Mouse (Mus musculus): ENCODE measurements around the gene Dgki.

Gene Dgki

DNA sequence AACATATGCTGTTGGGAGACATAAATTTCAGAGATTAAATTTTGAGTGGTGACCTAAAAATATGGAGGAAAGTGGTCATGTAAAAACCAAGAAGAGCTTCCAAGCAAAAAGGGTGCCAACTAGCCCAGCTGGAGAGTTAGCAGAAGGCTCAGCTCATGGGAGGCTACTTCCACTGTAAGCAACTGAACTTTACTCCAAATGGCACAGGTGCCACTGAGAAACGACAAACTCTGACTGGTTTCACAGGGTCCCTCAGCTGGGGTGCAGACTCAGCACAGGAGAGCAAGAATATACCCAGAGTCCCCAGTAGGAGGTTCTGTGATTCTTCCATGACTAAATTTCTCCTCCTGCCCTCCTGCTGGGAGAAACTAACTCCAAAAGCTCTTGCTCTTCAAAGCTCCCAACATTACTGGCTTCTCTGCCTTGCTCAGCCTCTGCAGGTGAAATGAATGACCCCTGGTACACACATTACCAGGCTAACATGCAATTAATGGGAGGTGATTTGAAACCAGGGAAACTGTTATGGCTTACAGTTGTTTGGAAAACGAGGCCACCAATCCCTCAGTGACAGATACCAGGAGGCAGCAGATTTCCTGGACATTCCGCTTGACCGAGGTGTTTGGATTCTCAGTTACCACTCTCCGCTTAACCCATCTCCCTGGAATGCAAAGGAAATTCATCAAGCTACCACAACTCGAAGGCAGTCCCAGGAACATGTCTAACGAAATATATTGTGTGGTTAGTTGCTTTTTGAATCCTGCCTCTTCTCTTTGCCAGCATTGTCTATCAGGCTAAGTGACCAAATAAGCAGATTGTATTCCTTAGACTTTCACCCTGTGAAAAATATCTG, 487.1 kb downstream of the Dgki start:
- TF ChIP-seq GATA4 (IDR thresholded peaks at IDR 0.05; ENCODE audit: insufficient replicate concordance, low read length) = no peak

DNA sequence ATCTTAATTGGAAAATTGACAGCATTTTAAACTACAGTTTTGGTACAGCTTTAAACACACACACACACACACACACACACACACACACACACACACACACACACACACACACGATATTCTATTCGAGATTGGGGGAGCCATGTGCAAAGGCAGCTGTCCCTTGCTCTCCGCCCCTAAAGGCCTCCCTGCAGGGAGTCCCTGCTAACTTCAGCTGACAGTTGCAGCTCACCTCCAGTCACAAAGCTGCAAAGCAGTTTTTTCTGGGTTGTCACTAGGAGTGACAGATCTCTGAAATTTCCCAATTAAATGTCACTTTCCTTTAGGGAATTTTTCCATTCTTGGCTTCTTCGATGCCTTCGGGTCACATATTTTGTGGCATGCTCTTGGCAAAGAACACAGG, 489.5 kb downstream of the Dgki start:
- no peak for TF ChIP-seq GATA4 (IDR thresholded peaks at IDR 0.05; ENCODE audit: insufficient replicate concordance, low read length)

DNA sequence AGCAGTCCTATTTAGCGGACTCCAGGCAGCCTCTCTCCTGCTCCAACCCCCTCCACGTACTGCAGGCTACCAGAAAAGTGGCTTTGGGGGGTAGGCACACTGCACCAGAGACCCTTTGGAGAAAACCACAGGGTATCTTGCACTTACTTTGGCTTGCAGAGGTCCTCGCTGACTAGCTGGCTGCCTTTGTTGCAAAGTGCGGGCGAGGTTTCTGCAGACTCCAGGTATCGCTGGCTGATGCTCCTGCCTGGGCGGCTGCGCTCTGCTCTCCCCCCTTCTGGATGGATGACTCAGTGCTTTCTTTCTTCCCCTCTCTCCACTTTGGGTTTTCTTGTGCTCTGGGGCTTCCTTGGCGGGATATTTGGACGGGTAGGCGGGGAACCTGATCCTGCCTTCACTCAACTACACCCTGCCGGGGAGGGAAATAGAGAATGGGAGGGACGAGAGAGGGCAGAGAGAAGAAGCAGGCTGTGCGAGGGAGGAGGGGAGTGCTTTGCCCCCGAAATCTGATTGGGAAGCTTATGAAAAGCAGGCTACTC, 490.2 kb downstream of the Dgki start, which contains the start of gene Ptn:
Gene Ptn (minus strand): TSS at position 474 of the 539 bp plus-strand sequence.
- TF ChIP-seq GATA4 (IDR thresholded peaks at IDR 0.05; ENCODE audit: insufficient replicate concordance, low read length) = no peak

DNA sequence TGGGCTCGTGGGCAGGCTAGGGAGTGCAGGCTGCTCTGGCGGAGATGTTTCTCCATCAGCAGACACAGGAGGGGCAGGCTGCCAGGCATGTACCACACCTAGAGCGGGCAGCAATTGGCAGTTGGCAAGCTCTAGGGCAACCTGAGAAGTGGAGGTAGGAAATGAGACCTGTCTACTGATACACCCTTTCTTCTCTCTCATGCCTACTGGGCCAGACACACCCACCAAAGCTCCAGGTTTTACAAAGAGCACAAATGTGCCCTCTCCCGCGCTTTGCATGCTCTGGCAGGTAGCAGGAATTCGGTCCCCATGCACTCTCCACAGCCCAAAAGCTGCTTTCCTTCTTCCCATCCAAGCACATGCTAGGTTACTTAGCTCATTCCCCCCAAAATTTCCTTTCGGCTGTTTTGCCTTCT, 490.7 kb downstream of the Dgki start:
- no peak for TF ChIP-seq GATA4 (IDR thresholded peaks at IDR 0.05; ENCODE audit: insufficient replicate concordance, low read length)

DNA sequence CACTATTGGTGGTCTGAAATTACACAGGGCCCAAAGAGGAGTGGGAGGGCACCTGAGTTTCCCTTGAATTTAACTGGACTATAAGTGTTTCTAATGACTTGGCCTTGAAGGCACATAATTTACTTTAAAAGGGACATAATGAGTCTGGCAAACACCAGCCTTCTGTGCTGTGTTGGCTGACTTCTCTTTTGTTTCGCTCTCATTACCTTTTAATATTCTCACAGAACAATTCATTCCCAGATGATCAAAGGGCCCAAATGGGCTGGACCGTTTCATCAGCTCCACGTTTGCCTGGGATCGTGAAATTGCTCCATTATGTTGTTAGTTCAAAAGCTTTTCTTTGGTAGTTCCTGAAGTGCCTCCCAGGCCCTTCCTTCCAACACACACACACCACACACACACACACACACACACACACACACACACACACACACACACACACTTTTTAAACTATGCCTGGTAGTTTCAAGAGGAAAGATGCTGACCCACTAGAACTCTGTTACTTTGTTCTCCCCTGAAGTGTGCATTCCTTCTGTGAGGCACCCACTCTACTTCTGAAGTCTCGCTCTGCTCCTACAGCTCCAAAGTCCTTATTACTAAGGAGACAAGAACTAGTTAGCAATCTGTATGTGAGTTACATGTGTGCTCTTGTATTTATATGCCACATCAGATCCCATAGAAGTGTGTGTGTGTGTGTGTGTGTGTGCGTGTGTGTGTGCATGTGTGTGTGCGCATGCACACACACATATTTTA, 491.5 kb downstream of the Dgki start:
- no peak for TF ChIP-seq GATA4 (IDR thresholded peaks at IDR 0.05; ENCODE audit: insufficient replicate concordance, low read length)

DNA sequence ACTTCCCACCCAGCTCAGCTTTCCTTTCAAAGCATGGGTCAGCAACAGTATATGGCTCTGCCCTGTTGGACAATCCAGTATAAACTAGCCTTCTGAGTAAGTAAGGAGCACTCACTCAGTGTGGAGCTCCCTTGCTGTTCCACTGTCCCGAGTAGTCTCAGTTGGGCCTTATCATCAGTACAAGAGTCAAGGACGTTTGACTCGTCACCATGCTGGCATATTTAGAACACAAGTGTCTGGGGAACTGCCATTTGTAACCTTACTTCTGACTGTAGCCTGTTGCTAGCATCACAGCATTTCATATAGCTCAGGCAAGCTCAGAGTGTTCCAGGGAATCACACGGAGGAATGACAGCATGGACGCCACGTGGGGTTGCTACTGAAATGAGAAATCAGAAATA, 493.1 kb downstream of the Dgki start:
- no peak for TF ChIP-seq GATA4 (IDR thresholded peaks at IDR 0.05; ENCODE audit: insufficient replicate concordance, low read length)

DNA sequence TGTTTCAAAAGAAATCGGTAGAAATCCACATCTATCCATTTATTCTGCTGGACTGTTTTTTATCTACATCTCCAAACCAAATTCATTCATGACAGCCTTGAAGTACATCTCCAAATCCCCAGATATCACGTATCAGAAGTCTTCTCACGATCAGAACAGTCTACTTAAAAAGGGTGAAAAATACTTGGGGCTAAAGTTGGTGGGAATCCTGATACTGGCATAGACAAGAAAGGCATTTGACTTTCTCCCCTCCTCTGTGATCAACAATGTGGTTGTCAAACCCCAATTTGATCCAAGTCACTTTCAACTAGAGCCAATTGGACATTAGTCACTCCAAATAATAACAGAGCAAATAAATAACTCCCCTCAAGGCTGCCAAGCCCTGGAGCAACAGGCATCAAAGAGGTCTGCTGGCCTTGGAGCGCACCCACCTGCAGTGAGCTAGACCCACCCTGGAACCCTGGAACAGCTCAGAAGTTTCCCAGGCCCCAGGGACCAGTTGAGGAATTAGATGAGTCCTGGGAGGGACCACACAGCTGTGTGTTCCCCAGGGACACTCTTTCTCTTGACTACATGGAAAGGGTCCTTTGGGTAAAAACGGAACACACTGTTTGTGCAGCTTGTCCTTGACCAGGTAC, 499.6 kb downstream of the Dgki start:
- no peak for TF ChIP-seq GATA4 (IDR thresholded peaks at IDR 0.05; ENCODE audit: insufficient replicate concordance, low read length)

DNA sequence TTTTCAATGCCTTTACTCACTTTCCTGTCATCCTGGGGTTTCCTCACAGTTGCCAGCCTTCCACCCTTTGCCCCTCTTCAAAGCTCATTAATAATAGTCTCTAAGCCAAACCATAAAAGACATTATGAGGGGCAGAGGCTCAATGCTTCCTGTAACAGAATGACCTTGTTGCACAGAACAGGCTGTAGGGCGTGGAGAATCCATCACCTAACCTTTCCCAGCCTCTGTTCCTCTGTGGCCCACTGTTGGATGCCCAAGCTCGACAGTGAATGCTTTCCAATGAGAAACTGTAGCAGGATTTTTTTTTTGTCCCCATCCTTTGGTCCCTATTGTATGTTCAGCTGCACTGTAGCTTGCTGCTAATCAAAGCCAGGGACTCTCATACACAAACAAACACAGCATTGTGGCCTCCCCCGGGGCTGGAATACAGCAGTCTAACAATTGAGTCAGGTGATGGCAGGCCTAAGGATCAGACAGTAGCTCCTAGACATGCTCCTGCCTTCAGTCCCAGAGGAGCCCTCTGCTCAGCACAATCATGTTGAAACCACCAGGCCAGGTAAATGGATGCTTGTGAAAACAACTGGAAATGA, 502.8 kb downstream of the Dgki start:
- TF ChIP-seq GATA4 (IDR thresholded peaks at IDR 0.05; ENCODE audit: insufficient replicate concordance, low read length) = no peak
